Mouse (Mus musculus): ENCODE measurements around the gene Cdkn3. TPM values are rescaled to one million over a fixed set of nuclear protein-coding genes. Genes with fewer than 3 reads are reported as not detected.
"Not testable (repeated sequence)": the region's sequence is repeated elsewhere in the genome, so short reads cannot be mapped to it uniquely, and the experiment has no call there.

Cdkn3 gene
- total RNA-seq, 2 experiments from 2014 or later: 83.9 to 98.3 TPM

- ATAC-seq (ENCODE audit: poor library complexity, severe bottlenecking): no peak
Observed at GRCm38 (mm10) chr14:46782187-46782828, 22.0 kb downstream of the Cdkn3 start.

GRCm38 (mm10) chr14:46783327-46783926 lies 23.1 kb downstream of the Cdkn3 start:
- ATAC-seq (ENCODE audit: poor library complexity, severe bottlenecking): no peak

GRCm38 (mm10) chr14:46785247-46785646 lies 24.9 kb downstream of the Cdkn3 start:
- ATAC-seq (ENCODE audit: poor library complexity, severe bottlenecking): no peak

- 0 out of 2 replicates have a peak, but pooled peaks have one; percentile 6 for ATAC-seq (ENCODE audit: poor library complexity, severe bottlenecking)
Observed at GRCm38 (mm10) chr14:46787454-46787786, 27.1 kb downstream of the Cdkn3 start.

- ATAC-seq (ENCODE audit: poor library complexity, severe bottlenecking): peak; percentile 98
Observed at GRCm38 (mm10) chr14:46787787-46788504, 27.6 kb downstream of the Cdkn3 start, which contains the start of gene Cnih1. Cnih1 (minus strand) TSS chr14:46788411.

- ATAC-seq (ENCODE audit: poor library complexity, severe bottlenecking): no peak
Observed at GRCm38 (mm10) chr14:46788505-46788901, 28.2 kb downstream of the Cdkn3 start.

- ATAC-seq (ENCODE audit: poor library complexity, severe bottlenecking): peak; percentile 36
Observed at GRCm38 (mm10) chr14:46790303-46790702, 30.0 kb downstream of the Cdkn3 start.

- no peak for ATAC-seq (ENCODE audit: poor library complexity, severe bottlenecking)
Observed at GRCm38 (mm10) chr14:46790723-46791122, 30.4 kb downstream of the Cdkn3 start.

- ATAC-seq (ENCODE audit: poor library complexity, severe bottlenecking): peak; percentile 24; the same call in 1 of the 2 replicates
Observed at GRCm38 (mm10) chr14:46794157-46794556, 33.8 kb downstream of the Cdkn3 start.

GRCm38 (mm10) chr14:46800684-46801345 lies 40.5 kb downstream of the Cdkn3 start:
- peak; percentile 40; the same call in 1 of the 2 replicates for ATAC-seq (ENCODE audit: poor library complexity, severe bottlenecking)

GRCm38 (mm10) chr14:46803259-46803658 lies 42.9 kb downstream of the Cdkn3 start:
- ATAC-seq (ENCODE audit: poor library complexity, severe bottlenecking): no peak

- no peak for ATAC-seq (ENCODE audit: poor library complexity, severe bottlenecking)
Observed at GRCm38 (mm10) chr14:46803791-46804190, 43.5 kb downstream of the Cdkn3 start.

GRCm38 (mm10) chr14:46806186-46806585 lies 45.8 kb downstream of the Cdkn3 start:
- ATAC-seq (ENCODE audit: poor library complexity, severe bottlenecking): no peak

GRCm38 (mm10) chr14:46807927-46808326 lies 47.6 kb downstream of the Cdkn3 start:
- peak; percentile 79 for ATAC-seq (ENCODE audit: poor library complexity, severe bottlenecking)

GRCm38 (mm10) chr14:46815640-46816039 lies 55.3 kb downstream of the Cdkn3 start:
- no peak for ATAC-seq (ENCODE audit: poor library complexity, severe bottlenecking)

- no peak for ATAC-seq (ENCODE audit: poor library complexity, severe bottlenecking)
Observed at GRCm38 (mm10) chr14:46816916-46817622, 56.7 kb downstream of the Cdkn3 start.

- no peak for ATAC-seq (ENCODE audit: poor library complexity, severe bottlenecking)
Observed at GRCm38 (mm10) chr14:46818743-46819142, 58.4 kb downstream of the Cdkn3 start.

GRCm38 (mm10) chr14:46819961-46820360 lies 59.6 kb downstream of the Cdkn3 start:
- ATAC-seq (ENCODE audit: poor library complexity, severe bottlenecking): not testable (repeated sequence)
